Mouse (Mus musculus) kidney, postnatal 0 days (tissue): Measurements from ENCODE around the gene Dlx2. TPM values are rescaled to one million over a fixed set of nuclear protein-coding genes. Genes with fewer than 3 reads are reported as not detected.

ENCODE experiments used
- ATAC-seq: fragments of 200-750 bp; cut with Nextera tagmentation; replicated peaks from 2 replicates; pipeline ENCODE4 v1.8.0; 2017; ENCODE audit warnings: low read depth, moderate number of reproducible peaks, moderate TSS enrichment, moderate library complexity; ENCODE audit not compliant: low FRiP score
- DNase-seq: peaks from one replicate; pipeline ENCODE4 v3.0.0-alpha.2; 2016; ENCODE audit warnings: low spot score
- H3K27ac ChIP-seq: fragments of 300-500 bp; sonication (generic); 2 replicates; pipeline ENCODE4 v1.5.1; 2014; ENCODE audit warnings: mild to moderate bottlenecking
- H3K27me3 ChIP-seq: fragments of 300-500 bp; sonication (generic); 2 replicates; pipeline ENCODE4 v1.6.1; 2014; ENCODE audit warnings: low read length, mixed read lengths; ENCODE audit not compliant: insufficient read depth
- H3K36me3 ChIP-seq: fragments of 300-500 bp; sonication (generic); 2 replicates; pipeline ENCODE4 v1.6.1; 2014; ENCODE audit warnings: low read length, mixed read lengths; ENCODE audit not compliant: insufficient read depth
- H3K4me1 ChIP-seq: fragments of 300-500 bp; sonication (generic); replicated peaks from 2 replicates; pipeline ENCODE4 v1.6.1; 2014; ENCODE audit warnings: antibody characterized with exemption, low read length, mixed read lengths; ENCODE audit not compliant: insufficient read depth
- H3K4me2 ChIP-seq: fragments of 300-500 bp; sonication (generic); 2 replicates; pipeline ENCODE4 v1.6.1; 2014; ENCODE audit warnings: mild to moderate bottlenecking, low read length, moderate library complexity, mixed read lengths
- H3K4me3 ChIP-seq: fragments of 300-500 bp; sonication (generic); replicated peaks from 2 replicates; pipeline ENCODE4 v1.5.1; 2014; ENCODE audit warnings: low read depth, low read length
- H3K9ac ChIP-seq: fragments of 300-500 bp; sonication (generic); 2 replicates; pipeline ENCODE4 v1.6.1; 2014; ENCODE audit warnings: low read depth, low read length
- H3K9me3 ChIP-seq: fragments of 300-500 bp; sonication (generic); replicated peaks from 2 replicates; pipeline ENCODE4 v1.6.1; 2016; ENCODE audit warnings: low read length, inconsistent platforms, mixed read lengths
- CTCF ChIP-seq: IDR thresholded peaks from 2 replicates; pipeline ENCODE4 v1.5.1; 2016; ENCODE audit warnings: antibody characterized with exemption, low read depth, mild to moderate bottlenecking, moderate library complexity
- WGBS: fragments of 180-500 bp; shearing (Covaris S2); extraction: QIAGEN DNeasy Blood & Tissue Kit; methylation state at CpG from one replicate; pipeline ENCODE4 v1.1.7; 2014; 5-methylcytosine and 5-hydroxymethylcytosine counted together
- polyA plus RNA-seq: library from polyadenylated mRNA; unstranded; fragments of >200 nt; fragmentation: Nextera tagmentation; extraction: Ambion mirVana; gene quantifications from 2 replicates; pipeline ENCODE4 v1.2.1, GENCODE M21; 2015

Dlx2 gene
- polyA plus RNA-seq, 1 experiment from 2014 or later, result not detected

- Histone ChIP-seq H3K27ac (no peak overlapping the region), H3K9ac (no peak overlapping the region), H3K4me3 (no peak overlapping the region), H3K27me3 (peaks cover 94% of the 10 kb centered on the region), H3K4me2 (no peak overlapping the region), H3K4me1 (peaks cover 7% of the 10 kb centered on the region), H3K36me3 (no peaks in the 10 kb centered on the region), H3K9me3 (no peaks in the 10 kb centered on the region)
- 9% methylated on average over 5 of the region's 5 CpGs for WGBS
- ATAC-seq (no peak), DNase-seq (no peak)
- TF ChIP-seq CTCF, result no peak
Measured at GRCm38 (mm10) chr2:71533094-71533493, 13.5 kb downstream of the Dlx2 start.

GRCm38 (mm10) chr2:71531990-71532970 is 14.3 kb downstream of the Dlx2 start:
- Histone ChIP-seq H3K27ac (no peak overlapping the region), H3K4me1 (peaks cover 7% of the 10 kb centered on the region), H3K36me3 (no peaks in the 10 kb centered on the region), H3K27me3 (peaks cover 89% of the 10 kb centered on the region), H3K9me3 (no peaks in the 10 kb centered on the region), H3K4me2 (no peak overlapping the region), H3K9ac (no peak overlapping the region), H3K4me3 (no peak overlapping the region)
- WGBS, result 2% methylated on average over 43 of the region's 43 CpGs
- DNase-seq (no peak), ATAC-seq (no peak)
- no peak for TF ChIP-seq CTCF

- no peak overlapping the region for H3K4me2 ChIP-seq
- no peak for DNase-seq
- no peak for TF ChIP-seq CTCF
Measured at GRCm38 (mm10) chr2:71531124-71531590, 15.4 kb downstream of the Dlx2 start.

GRCm38 (mm10) chr2:71530391-71531123 is 16.0 kb downstream of the Dlx2 start:
- Histone ChIP-seq H3K9me3 (no peaks in the 10 kb centered on the region), H3K36me3 (no peaks in the 10 kb centered on the region), H3K4me2 (peak overlapping the region; percentile 78; the same call in 1 of the 2 replicates), H3K4me3 (peak overlapping the region; percentile 45), H3K9ac (no peak overlapping the region), H3K4me1 (peaks cover 7% of the 10 kb centered on the region), H3K27me3 (peaks cover 89% of the 10 kb centered on the region), H3K27ac (no peak overlapping the region)
- no peak for TF ChIP-seq CTCF
- DNase-seq, result no peak
- 2% methylated on average over 34 of the region's 34 CpGs for WGBS
- no peak for ATAC-seq

More at GRCm38 (mm10) chr2:71531124-71531590, 15.4 kb downstream of the Dlx2 start:
- no peak overlapping the region for H3K9ac ChIP-seq
- H3K9me3 ChIP-seq, result no peaks in the 10 kb centered on the region
- H3K27ac ChIP-seq, result no peak overlapping the region
- no peak for ATAC-seq
- H3K4me3 ChIP-seq, result no peak overlapping the region; the same call in 1 of the 2 replicates
- peaks cover 87% of the 10 kb centered on the region for H3K27me3 ChIP-seq
- no peaks in the 10 kb centered on the region for H3K36me3 ChIP-seq
- 5% methylated on average over 12 of the region's 12 CpGs for WGBS
- H3K4me1 ChIP-seq, result peaks cover 7% of the 10 kb centered on the region

- ATAC-seq (peak; percentile 82), DNase-seq (peak; percentile 88)
- no peak overlapping the region for H3K9ac ChIP-seq
- peak overlapping the region; percentile 45 for H3K4me3 ChIP-seq
- WGBS, result 0% methylated on average over 59 of the region's 60 CpGs
- H3K4me2 ChIP-seq, result peak overlapping the region; percentile 78
- no peaks in the 10 kb centered on the region for H3K36me3 ChIP-seq
- no peak for TF ChIP-seq CTCF
- peaks cover 7% of the 10 kb centered on the region for H3K4me1 ChIP-seq
- peaks cover 90% of the 10 kb centered on the region for H3K27me3 ChIP-seq
- H3K9me3 ChIP-seq, result no peaks in the 10 kb centered on the region
- no peak overlapping the region for H3K27ac ChIP-seq
Measured at GRCm38 (mm10) chr2:71529511-71530351, 16.8 kb downstream of the Dlx2 start.
